Mouse (Mus musculus) left cerebral cortex, adult 9 months (tissue): ENCODE measurements around the gene Ric8a.
A peak's percentile ranks its signal among the peaks of the same experiment; 100 is the strongest.
"Not testable (repeated sequence)": the region's sequence is repeated elsewhere in the genome, so short reads cannot be mapped to it uniquely, and the experiment has no call there.

ENCODE experiments used
- DNase-seq, 2 experiments: peaks; one replicate each; pipeline ENCODE4 v3.0.0; 2022; ENCODE audit warnings: low spot score in 2 of 2

The Ric8a gene

DNA sequence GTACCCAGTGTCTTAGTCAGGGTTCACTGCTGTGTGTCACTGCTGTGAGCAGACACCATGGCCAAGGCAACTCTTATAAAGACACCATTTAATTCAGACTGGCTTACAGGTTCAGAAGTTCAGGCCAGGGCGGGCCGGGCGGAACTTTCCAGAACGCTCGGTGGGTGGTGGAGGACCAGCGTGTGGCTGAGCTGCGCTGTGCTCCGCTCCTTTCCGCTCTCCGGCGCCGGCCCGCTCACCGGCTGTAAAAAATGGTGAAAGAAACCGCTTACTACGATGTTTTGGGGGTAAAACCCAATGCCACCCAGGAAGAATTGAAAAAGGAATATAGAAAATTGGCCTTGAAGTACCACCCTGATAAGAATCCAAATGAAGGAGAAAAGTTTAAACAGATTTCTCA is 33.9 kb downstream of the Ric8a start:
- DNase-seq: not testable (repeated sequence)

DNA sequence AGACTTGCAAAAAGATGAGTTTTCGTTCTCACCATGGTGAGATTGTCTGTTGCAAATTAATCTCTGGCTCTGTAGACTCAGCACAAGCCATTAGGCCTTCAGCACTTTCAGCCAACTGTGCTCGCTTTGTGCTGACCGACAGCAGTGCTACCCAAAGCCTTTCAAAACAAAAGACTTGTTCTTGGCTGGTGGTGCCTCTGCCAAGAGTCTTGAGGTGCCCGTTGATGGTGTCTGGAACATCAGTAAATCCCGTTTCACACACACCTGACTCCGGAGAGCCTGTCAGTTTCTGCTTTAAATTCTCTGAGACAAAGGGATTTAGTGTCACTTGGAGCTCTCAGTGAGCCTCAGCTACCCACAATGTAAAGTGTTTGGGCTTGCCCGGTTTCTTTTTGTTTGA is 37.3 kb downstream of the Ric8a start:
- no peak for DNase-seq

DNA sequence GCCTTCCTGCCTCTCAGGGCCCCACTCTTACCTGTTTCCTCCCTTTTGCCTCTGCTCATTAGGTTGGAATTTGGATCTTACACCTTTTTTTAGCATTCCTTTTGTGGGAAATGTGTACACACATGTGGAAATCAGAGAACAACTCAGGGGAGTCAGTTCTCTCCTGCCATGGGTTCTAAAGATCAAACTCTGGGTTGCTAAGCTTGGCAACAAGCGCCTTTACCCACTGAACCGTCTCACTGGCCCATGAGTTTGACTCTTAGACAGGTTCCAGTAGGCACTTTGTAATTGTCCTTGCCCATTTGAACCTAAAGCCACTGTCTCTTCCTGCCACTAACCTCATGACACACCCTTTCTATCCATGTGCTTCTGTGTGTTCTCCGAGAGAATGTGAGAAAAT is 37.9 kb downstream of the Ric8a start:
- no peak for DNase-seq

DNA sequence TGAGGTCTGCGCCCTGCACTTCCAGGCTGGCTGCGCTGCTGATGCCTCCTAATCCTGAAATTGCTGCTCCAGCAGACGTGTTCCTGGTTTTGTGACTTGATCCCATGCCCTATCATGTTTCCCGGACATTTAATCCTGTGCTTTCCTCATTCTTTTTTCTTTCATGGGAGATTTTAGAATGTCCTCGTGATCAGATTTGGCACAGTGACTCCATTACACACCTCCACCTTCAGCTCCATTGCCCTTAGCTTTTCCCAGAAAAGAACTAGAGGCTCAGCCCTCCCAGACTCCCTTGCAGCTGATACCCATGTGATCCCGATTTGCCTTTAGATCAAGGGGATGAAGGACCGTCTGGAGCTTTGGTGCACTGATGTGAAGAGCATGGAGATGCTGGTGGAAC is 41.1 kb downstream of the Ric8a start:
- no peak for DNase-seq

DNA sequence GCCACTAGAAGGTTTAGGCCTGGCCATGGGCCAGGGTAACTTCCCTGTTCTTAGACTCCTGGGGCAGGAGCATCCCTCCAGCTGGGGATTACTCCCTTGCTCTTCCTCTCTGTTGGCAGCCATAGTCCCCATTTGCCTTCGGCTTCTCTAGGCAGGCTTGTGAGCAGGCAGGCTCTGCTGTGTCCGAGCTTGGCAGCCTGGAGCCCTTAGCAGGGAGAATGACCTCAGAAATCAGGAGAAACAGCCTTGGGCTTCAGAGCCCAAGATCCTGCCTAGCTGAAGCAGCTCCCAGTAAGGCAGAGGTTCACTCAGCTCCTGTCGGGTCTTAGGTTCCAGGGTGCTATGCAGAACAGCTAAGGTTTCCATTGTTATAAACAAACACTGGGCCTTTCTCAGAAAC is 42.4 kb downstream of the Ric8a start:
- no peak for DNase-seq

DNA sequence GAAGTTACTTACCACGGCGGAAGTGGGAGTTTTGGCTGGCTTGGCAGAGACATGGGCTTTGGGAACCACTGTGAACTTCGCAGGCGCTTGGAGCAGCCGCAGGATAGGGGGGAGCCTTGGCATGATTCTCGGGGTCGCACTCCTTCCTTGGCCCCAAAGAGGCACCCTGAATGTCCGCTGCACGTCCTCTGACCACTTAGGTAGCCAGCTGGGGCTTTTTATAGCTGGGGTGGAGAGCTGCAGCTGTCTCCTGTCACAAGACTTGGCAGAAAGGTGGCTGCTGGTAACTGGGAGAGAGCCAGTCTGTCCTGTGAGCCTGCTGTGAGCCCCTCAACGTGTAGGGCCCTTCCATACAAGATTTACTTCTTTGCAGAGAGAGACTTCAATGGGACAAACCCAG is 43.5 kb downstream of the Ric8a start, which contains the start of gene Cox8b:
Gene Cox8b (minus strand): TSS at position 227 of the 400 bp plus-strand sequence.
- no peak for DNase-seq

DNA sequence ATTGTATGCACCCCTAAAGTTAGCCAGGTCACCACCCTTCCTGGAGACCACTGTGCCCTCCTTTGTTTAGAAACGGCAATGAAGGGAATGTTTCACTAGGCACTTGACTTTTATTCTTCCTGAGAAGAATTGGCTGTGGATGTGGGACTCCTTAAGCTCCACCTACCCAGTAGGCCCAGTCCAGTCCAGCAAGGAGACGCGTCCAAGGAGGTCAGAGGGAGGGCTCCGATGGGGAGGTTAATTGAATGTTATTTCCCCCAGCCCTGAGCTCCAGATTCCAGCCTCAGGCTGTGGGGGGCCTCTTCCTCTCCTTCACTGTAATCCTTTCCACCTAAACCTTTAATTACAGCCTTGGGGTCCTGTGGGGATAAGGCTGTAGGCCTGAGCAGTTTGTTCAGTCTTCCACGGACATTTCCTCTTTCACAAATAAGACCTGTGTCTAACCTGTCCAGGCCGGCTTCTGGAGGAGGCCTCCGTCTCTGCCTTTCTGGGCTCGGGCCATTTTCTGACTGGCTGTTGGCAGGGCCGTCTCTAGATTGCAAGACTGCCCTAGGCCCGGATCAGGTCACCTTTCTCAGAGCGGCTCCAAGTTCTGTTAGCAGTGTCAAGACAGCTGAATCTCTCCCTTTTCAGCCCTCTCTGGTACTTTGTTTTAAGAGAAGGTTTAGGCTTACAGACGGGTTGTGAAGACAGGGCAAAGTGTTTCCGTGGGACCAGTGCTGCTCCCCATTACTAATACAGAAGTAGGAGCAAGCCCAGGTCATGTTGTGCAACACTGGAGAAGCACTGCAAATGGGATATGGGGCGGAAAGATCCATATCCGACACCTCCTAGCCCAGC is 45.5 kb downstream of the Ric8a start:
- no peak for DNase-seq

DNA sequence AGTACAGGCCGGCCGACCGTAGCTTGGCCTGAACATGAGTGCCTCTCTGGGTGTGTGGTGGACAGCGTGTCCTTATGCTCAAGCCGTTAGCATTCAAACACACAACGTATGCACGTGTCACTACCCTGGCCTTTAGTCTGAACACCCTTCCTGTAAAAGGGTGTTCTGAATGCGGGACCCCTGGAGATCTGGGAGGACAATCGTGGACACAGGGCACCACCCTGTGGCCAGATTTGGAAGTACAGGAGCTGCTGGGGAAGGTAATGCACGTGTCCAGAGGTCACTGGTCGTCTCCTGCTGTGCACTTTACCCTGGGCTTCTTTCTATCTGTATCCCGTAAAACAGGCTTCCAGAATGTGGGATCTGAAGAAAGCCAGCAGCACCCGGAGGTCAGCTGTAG is 46.5 kb downstream of the Ric8a start:
- DNase-seq: peak in 1 of 2 experiments; percentile 74

DNA sequence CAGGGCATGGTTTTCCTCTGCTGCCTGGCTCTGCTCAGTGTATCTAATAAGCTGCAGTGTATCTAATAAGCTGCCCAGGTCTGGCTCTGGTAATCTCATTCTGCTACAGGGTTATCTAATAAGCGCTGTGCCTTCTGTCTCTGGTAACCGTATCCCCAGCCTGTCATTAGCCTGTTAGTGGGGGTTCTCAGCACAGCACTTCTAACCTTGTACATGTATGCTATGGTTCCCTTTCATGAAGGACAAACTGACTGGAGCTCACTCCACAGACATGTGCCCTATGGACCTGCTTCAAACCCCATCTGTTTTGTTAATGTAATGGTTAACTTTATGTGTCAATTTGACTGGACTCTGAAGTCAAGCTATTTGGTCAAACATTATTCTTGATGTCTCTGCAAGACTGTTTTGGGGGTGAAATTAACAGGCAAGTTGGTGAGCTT is 48.9 kb downstream of the Ric8a start:
- DNase-seq: no peak

DNA sequence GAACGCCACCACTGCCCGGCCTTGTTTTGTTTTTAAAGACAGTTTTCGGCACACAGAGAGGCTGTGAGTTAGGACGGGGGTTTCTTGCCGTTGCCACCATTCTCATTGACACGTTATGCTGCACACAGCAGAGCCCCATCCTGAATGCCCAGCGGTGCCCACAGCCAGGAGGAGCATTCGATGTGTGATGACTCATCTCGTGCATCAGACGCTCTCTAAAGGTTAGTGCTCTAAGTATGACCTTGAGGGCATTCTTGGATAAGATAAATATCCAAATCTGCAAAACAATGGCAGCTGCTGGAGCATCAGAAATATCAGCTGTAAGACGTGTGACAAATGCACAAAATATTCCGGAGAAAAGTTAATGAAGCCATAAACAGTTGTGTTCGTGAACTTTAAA is 50.4 kb downstream of the Ric8a start:
- DNase-seq: no peak

DNA sequence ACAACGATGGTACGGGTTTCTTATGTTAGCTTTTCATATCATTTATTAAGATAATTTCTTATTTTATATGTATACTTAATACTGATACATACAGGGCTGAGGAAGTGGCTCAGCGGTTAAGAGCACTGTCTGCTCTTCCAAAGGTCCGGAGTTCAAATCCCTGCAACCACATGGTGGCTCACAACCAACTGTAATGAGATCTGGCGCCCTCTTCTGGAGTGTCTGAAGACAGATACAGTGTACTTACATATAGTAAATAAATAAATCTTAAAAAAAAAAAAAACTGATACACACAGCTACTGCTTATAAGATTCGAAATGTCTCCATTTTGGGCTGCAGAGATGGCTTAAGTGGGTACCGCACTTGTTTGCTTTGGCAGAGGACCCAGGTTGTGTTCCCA is 50.9 kb downstream of the Ric8a start:
- no peak for DNase-seq

DNA sequence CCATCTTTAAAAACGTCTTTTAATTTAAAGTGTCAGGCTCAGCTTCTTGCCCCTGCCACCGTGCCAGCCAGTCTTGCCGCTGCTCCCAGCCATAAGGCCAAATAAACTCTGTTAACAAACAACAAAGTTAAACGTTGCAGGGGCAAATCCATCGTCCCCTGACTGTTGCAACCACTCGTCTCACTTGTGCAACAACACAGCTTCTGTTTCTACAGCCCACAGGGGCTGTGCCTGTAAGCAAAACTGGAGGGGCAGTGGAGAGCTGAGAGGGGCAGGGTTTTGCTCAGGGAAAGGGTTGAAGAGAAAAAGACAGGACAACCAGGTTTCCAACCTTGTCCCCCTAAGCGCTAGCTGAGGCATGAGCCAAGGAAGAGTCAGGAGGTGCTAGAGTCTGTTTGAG is 51.4 kb downstream of the Ric8a start:
- DNase-seq: no peak

DNA sequence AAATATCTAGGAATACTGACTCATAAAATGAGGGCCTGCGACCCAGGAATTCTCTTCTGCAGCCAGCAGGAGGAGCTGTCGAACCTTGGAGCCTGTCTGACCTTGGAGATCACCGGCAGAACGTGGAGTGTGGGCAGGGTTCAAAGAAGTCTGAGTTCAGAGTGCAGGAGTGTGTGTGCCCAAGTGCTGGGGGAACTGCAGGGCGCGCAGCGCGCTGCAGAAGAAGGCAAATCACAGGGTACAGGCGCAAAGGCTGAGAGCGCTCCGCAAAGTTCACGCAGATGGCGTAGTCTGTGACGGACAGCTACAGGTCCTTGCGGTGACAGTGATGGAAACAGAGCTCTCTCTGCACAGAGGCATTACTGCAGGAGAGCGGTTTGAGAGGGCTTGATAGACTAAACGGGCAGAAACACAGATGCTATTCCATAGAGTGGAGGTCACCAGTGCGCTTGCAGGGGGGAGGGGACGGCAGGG is 51.9 kb downstream of the Ric8a start:
- peak in 1 of 2 experiments; percentile 63 for DNase-seq

DNA sequence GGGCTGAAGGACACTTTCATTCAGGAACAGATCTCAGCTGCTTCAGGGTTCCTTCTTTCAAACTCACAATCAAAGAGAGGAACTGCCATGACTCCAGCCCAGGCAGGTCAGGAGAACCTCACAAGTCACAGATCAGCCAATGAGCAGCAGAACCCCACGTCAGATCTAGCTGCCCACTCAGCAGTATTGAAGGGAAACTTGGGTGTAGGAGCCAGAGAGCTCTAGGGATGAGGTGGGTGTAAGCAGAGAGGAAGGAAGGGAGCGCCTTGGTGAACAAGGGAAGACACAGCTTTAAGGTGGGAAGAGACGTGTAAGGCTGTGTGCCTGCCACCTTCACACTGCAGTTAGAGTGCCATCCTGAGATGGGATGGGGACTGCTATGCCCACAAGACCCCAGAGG is 55.5 kb downstream of the Ric8a start:
- DNase-seq: peak; percentile 50 to 52

DNA sequence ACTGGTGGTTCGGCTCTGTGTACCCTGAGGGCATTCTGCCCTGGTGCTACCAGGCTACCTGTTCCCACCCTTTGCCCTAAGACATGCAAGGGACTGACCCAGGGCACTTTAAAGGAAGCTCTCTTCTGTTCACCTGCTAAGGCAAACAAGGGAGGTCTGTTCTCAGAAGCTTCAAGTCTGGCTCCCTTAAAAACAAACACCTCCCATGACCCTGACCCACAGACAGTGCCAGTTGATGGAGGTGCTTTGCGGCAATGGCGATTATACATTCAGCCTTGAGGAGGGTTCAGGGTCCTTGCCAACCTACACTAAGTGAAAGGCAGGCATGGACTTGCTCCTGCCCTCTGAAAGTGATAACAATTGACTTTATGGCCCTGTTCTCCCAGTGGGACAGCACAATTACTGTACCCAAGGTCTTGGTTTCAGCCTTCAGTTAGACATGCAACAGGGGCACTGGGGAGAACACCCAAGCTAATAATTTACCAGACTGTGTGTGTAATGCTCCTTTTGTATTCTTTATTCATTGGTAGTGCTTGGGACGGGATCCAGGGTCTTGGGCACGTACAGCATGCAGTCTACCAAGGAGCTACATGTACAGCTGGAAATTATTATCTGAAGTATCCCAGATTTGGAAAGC is 56.2 kb downstream of the Ric8a start:
- no peak for DNase-seq
